Mouse (Mus musculus) embryonic facial prominence, embryonic 15.5 days (tissue): ENCODE data around the gene Creb3l2. TPM values are rescaled to one million over a fixed set of nuclear protein-coding genes. Genes with fewer than 3 reads are reported as not detected.

Source experiments
- ATAC-seq: fragments of 200-750 bp; cut with Nextera tagmentation; 2 replicates; pipeline ENCODE4 v1.8.0; 2017; ENCODE audit warnings: low read depth, moderate TSS enrichment; ENCODE audit not compliant: insufficient number of reproducible peaks, low FRiP score, low TSS enrichment
- H3K27ac ChIP-seq: fragments of 300-500 bp; sonication (generic); replicated peaks from 2 replicates; pipeline ENCODE4 v1.5.1; 2015; ENCODE audit warnings: mild to moderate bottlenecking, inconsistent platforms
- H3K27me3 ChIP-seq: fragments of 300-500 bp; sonication (generic); 2 replicates; pipeline ENCODE4 v1.6.1; 2015; ENCODE audit warnings: inconsistent platforms
- H3K36me3 ChIP-seq: fragments of 300-500 bp; sonication (generic); 2 replicates; pipeline ENCODE4 v1.6.1; 2015; ENCODE audit warnings: mild to moderate bottlenecking, inconsistent platforms
- H3K4me1 ChIP-seq: fragments of 300-500 bp; sonication (generic); 2 replicates; pipeline ENCODE4 v1.6.1; 2015; ENCODE audit warnings: inconsistent platforms
- H3K4me2 ChIP-seq: fragments of 300-500 bp; sonication (generic); replicated peaks from 2 replicates; pipeline ENCODE4 v1.6.1; 2015; ENCODE audit warnings: mild to moderate bottlenecking, inconsistent platforms
- H3K4me3 ChIP-seq: fragments of 300-500 bp; sonication (generic); replicated peaks from 2 replicates; pipeline ENCODE4 v1.5.1; 2015; ENCODE audit warnings: mild to moderate bottlenecking, inconsistent platforms
- H3K9ac ChIP-seq: fragments of 300-500 bp; sonication (generic); 2 replicates; pipeline ENCODE4 v1.6.1; 2015; ENCODE audit warnings: inconsistent platforms
- H3K9me3 ChIP-seq: fragments of 300-500 bp; sonication (generic); replicated peaks from 2 replicates; pipeline ENCODE4 v1.6.1; 2016; ENCODE audit warnings: inconsistent platforms
- whole genome bisulfite sequencing: fragments of 180-500 bp; shearing (Covaris S2); methylation state at CpG from one replicate; pipeline ENCODE4 v1.1.7; 2015; 5-methylcytosine and 5-hydroxymethylcytosine counted together
- polyA plus RNA-seq: library from polyadenylated mRNA; unstranded; fragments of >200 nt; fragmentation: Nextera tagmentation; extraction: Ambion mirVana; gene quantifications from 2 replicates; pipeline ENCODE4 v1.2.1, GENCODE M21; 2015

Creb3l2 gene
- 27.3 and 28.1 TPM in 2 replicates for polyA plus RNA-seq

- H3K4me2 ChIP-seq, result peak within 1 kb of the TSS; percentile 66
- H3K9ac ChIP-seq, result peak within 1 kb of the TSS; percentile 85
- H3K27me3 ChIP-seq, result no peaks in the 10 kb centered on the region
- ATAC-seq, result peak; percentile 98
- WGBS, result under 1% methylated on average over 33 of the region's 33 CpGs
- H3K36me3 ChIP-seq, result 0 out of 2 replicates have a peak, but pooled peaks cover 1% of the 10 kb centered on the region
- peak within 1 kb of the TSS; percentile 95 for H3K27ac ChIP-seq
- peaks cover 29% of the 10 kb centered on the region for H3K4me1 ChIP-seq
- H3K4me3 ChIP-seq, result peak within 1 kb of the TSS; percentile 88
- H3K9me3 ChIP-seq, result no peaks in the 10 kb centered on the region
These were observed at the start of gene Creb3l2 for GRCm38 (mm10) chr6:37442041-37442667. TSS of gene Creb3l2 (minus strand) at chr6:37442146.

- Histone ChIP-seq H3K9ac (no peak overlapping the region), H3K4me3 (no peak overlapping the region), H3K36me3 (no peaks in the 10 kb centered on the region), H3K4me2 (no peak overlapping the region), H3K27ac (no peak overlapping the region), H3K9me3 (no peaks in the 10 kb centered on the region), H3K27me3 (no peaks in the 10 kb centered on the region), H3K4me1 (no peaks in the 10 kb centered on the region)
- ATAC-seq, result no peak
- 71% methylated on average over 4 of the region's 4 CpGs for WGBS
These were observed 44.6 kb upstream of the Creb3l2 start for GRCm38 (mm10) chr6:37486502-37486901.

GRCm38 (mm10) chr6:37484588-37485070 lies 42.7 kb upstream of the Creb3l2 start:
- no peak for ATAC-seq

GRCm38 (mm10) chr6:37483262-37483661 lies 41.3 kb upstream of the Creb3l2 start:
- H3K9me3 ChIP-seq, result no peaks in the 10 kb centered on the region
- ATAC-seq, result no peak
- no peaks in the 10 kb centered on the region for H3K4me1 ChIP-seq
- no peaks in the 10 kb centered on the region for H3K27me3 ChIP-seq
- H3K36me3 ChIP-seq, result no peaks in the 10 kb centered on the region
- WGBS, result 64% methylated on average over 5 of the region's 5 CpGs
- H3K27ac ChIP-seq, result no peak overlapping the region
- H3K4me3 ChIP-seq, result no peak overlapping the region
- no peak overlapping the region for H3K4me2 ChIP-seq
- no peak overlapping the region for H3K9ac ChIP-seq

More at GRCm38 (mm10) chr6:37484588-37485070, 42.7 kb upstream of the Creb3l2 start:
- no peak overlapping the region for H3K27ac ChIP-seq
- 67% methylated on average over 1 of the region's 1 CpGs for WGBS
- H3K36me3 ChIP-seq, result no peaks in the 10 kb centered on the region
- H3K4me3 ChIP-seq, result no peak overlapping the region
- H3K27me3 ChIP-seq, result no peaks in the 10 kb centered on the region
- no peaks in the 10 kb centered on the region for H3K9me3 ChIP-seq
- H3K4me2 ChIP-seq, result no peak overlapping the region
- H3K9ac ChIP-seq, result no peak overlapping the region
- H3K4me1 ChIP-seq, result no peaks in the 10 kb centered on the region

GRCm38 (mm10) chr6:37481147-37481546 lies 39.2 kb upstream of the Creb3l2 start:
- Histone ChIP-seq H3K27me3 (no peaks in the 10 kb centered on the region), H3K9ac (no peak overlapping the region), H3K4me1 (no peaks in the 10 kb centered on the region), H3K36me3 (no peaks in the 10 kb centered on the region), H3K27ac (no peak overlapping the region), H3K4me3 (no peak overlapping the region), H3K4me2 (no peak overlapping the region), H3K9me3 (no peaks in the 10 kb centered on the region)
- no peak for ATAC-seq
- 69% methylated on average over 3 of the region's 3 CpGs for WGBS

GRCm38 (mm10) chr6:37480008-37480407 lies 38.1 kb upstream of the Creb3l2 start:
- H3K27ac ChIP-seq, result no peak overlapping the region
- H3K4me1 ChIP-seq, result no peaks in the 10 kb centered on the region
- H3K27me3 ChIP-seq, result no peaks in the 10 kb centered on the region
- H3K4me3 ChIP-seq, result no peak overlapping the region
- no peaks in the 10 kb centered on the region for H3K9me3 ChIP-seq
- H3K9ac ChIP-seq, result no peak overlapping the region
- H3K4me2 ChIP-seq, result no peak overlapping the region
- no peak for ATAC-seq
- H3K36me3 ChIP-seq, result no peaks in the 10 kb centered on the region

- Histone ChIP-seq H3K4me1 (no peaks in the 10 kb centered on the region), H3K27ac (no peak overlapping the region), H3K9me3 (no peaks in the 10 kb centered on the region), H3K4me2 (no peak overlapping the region), H3K27me3 (no peaks in the 10 kb centered on the region), H3K4me3 (no peak overlapping the region), H3K36me3 (no peaks in the 10 kb centered on the region), H3K9ac (no peak overlapping the region)
- ATAC-seq, result no peak
- WGBS, result 82% methylated on average over 2 of the region's 2 CpGs
These were observed 36.5 kb upstream of the Creb3l2 start for GRCm38 (mm10) chr6:37478481-37478880.

- Histone ChIP-seq H3K36me3 (no peaks in the 10 kb centered on the region), H3K9me3 (no peaks in the 10 kb centered on the region), H3K4me1 (no peaks in the 10 kb centered on the region), H3K4me2 (no peak overlapping the region), H3K9ac (no peak overlapping the region), H3K27ac (no peak overlapping the region), H3K4me3 (no peak overlapping the region), H3K27me3 (no peaks in the 10 kb centered on the region)
- ATAC-seq, result no peak
- 78% methylated on average over 4 of the region's 4 CpGs for WGBS
These were observed 31.9 kb upstream of the Creb3l2 start for GRCm38 (mm10) chr6:37473674-37474342.

- H3K4me1 ChIP-seq, result no peaks in the 10 kb centered on the region
- no peaks in the 10 kb centered on the region for H3K9me3 ChIP-seq
- no peak overlapping the region for H3K4me3 ChIP-seq
- no peak overlapping the region for H3K4me2 ChIP-seq
- no peak for ATAC-seq
- no peak overlapping the region for H3K9ac ChIP-seq
- H3K36me3 ChIP-seq, result no peaks in the 10 kb centered on the region
- H3K27me3 ChIP-seq, result no peaks in the 10 kb centered on the region
- WGBS, result 75% methylated on average over 4 of the region's 4 CpGs
- H3K27ac ChIP-seq, result no peak overlapping the region
These were observed 28.3 kb upstream of the Creb3l2 start for GRCm38 (mm10) chr6:37470216-37470615.

GRCm38 (mm10) chr6:37465847-37466246 lies 23.9 kb upstream of the Creb3l2 start:
- H3K27ac ChIP-seq, result peak overlapping the region; percentile 79
- 32% methylated on average over 5 of the region's 5 CpGs for WGBS
- H3K4me1 ChIP-seq, result peaks cover 4% of the 10 kb centered on the region
- no peak overlapping the region for H3K4me2 ChIP-seq
- no peaks in the 10 kb centered on the region for H3K9me3 ChIP-seq
- no peak overlapping the region for H3K4me3 ChIP-seq
- no peak overlapping the region for H3K9ac ChIP-seq
- no peaks in the 10 kb centered on the region for H3K27me3 ChIP-seq
- H3K36me3 ChIP-seq, result no peaks in the 10 kb centered on the region
- ATAC-seq, result peak; percentile 49; the same call in 1 of the 2 replicates

GRCm38 (mm10) chr6:37465356-37465755 lies 23.4 kb upstream of the Creb3l2 start:
- no peak overlapping the region for H3K4me3 ChIP-seq
- H3K36me3 ChIP-seq, result no peaks in the 10 kb centered on the region
- H3K4me1 ChIP-seq, result peaks cover 4% of the 10 kb centered on the region
- peak overlapping the region; percentile 79 for H3K27ac ChIP-seq
- no peak overlapping the region for H3K4me2 ChIP-seq
- H3K27me3 ChIP-seq, result no peaks in the 10 kb centered on the region
- no peak for ATAC-seq
- H3K9me3 ChIP-seq, result no peaks in the 10 kb centered on the region
- H3K9ac ChIP-seq, result no peak overlapping the region
